Mouse (Mus musculus) neural tube, embryonic 13.5 days (tissue): ENCODE measurements around the gene Podnl1. TPM values are rescaled to one million over a fixed set of nuclear protein-coding genes. Genes with fewer than 3 reads are reported as not detected.
A peak's percentile ranks its signal among the peaks of the same experiment; 100 is the strongest.

Experiments
- ATAC-seq: fragments of 200-750 bp; cut with Nextera tagmentation; 2 replicates; pipeline ENCODE4 v1.8.0; 2017; ENCODE audit warnings: low read depth, mild to moderate bottlenecking, moderate TSS enrichment, moderate library complexity
- H3K27ac ChIP-seq: fragments of 300-500 bp; sonication (generic); replicated peaks from 2 replicates; pipeline ENCODE4 v1.5.1; 2015; ENCODE audit warnings: moderate library complexity, mild to moderate bottlenecking, inconsistent platforms
- H3K27me3 ChIP-seq: fragments of 300-500 bp; sonication (generic); 2 replicates; pipeline ENCODE4 v1.6.1; 2015; ENCODE audit warnings: mild to moderate bottlenecking, inconsistent platforms
- H3K36me3 ChIP-seq: fragments of 300-500 bp; sonication (generic); 2 replicates; pipeline ENCODE4 v1.6.1; 2015; ENCODE audit warnings: mild to moderate bottlenecking, inconsistent platforms
- H3K4me1 ChIP-seq: fragments of 300-500 bp; sonication (generic); replicated peaks from 2 replicates; pipeline ENCODE4 v1.6.1; 2015; ENCODE audit warnings: inconsistent platforms
- H3K4me2 ChIP-seq: fragments of 300-500 bp; sonication (generic); 2 replicates; pipeline ENCODE4 v1.6.1; 2015; ENCODE audit warnings: inconsistent platforms, mild to moderate bottlenecking, moderate library complexity
- H3K4me3 ChIP-seq: fragments of 300-500 bp; sonication (generic); 2 replicates; pipeline ENCODE4 v1.5.1; 2015; ENCODE audit warnings: mild to moderate bottlenecking, inconsistent platforms
- H3K9ac ChIP-seq: fragments of 300-500 bp; sonication (generic); 2 replicates; pipeline ENCODE4 v1.6.1; 2015; ENCODE audit warnings: moderate library complexity, mild to moderate bottlenecking, inconsistent platforms
- H3K9me3 ChIP-seq: fragments of 300-500 bp; sonication (generic); 2 replicates; pipeline ENCODE4 v1.6.1; 2016; ENCODE audit warnings: inconsistent platforms
- WGBS: fragments of 180-500 bp; shearing (Covaris S2); methylation state at CpG from one replicate; pipeline ENCODE4 v1.1.7; 2015; 5-methylcytosine and 5-hydroxymethylcytosine counted together
- polyA plus RNA-seq: library from polyadenylated mRNA; unstranded; fragments of >200 nt; fragmentation: Nextera tagmentation; extraction: Ambion mirVana; gene quantifications from 2 replicates; pipeline ENCODE4 v1.2.1, GENCODE M21; 2015

Podnl1 gene
- polyA plus RNA-seq, 1 experiment from 2014 or later, result 0.36 TPM

GRCm38 (mm10) chr8:84130806-84131205 lies 5.0 kb downstream of the Podnl1 start:
- H3K27me3 ChIP-seq, result 0 out of 2 replicates have a peak, but pooled peaks cover 3% of the 10 kb centered on the region
- peak; percentile 17; the same call in 1 of the 2 replicates for ATAC-seq
- H3K4me3 ChIP-seq, result no peak overlapping the region
- H3K36me3 ChIP-seq, result peaks cover 47% of the 10 kb centered on the region
- WGBS, result 47% methylated on average over 30 of the region's 30 CpGs
- no peak overlapping the region for H3K4me2 ChIP-seq
- no peaks in the 10 kb centered on the region for H3K4me1 ChIP-seq
- no peak overlapping the region for H3K9ac ChIP-seq
- no peaks in the 10 kb centered on the region for H3K9me3 ChIP-seq
- H3K27ac ChIP-seq, result no peak overlapping the region

DNA sequence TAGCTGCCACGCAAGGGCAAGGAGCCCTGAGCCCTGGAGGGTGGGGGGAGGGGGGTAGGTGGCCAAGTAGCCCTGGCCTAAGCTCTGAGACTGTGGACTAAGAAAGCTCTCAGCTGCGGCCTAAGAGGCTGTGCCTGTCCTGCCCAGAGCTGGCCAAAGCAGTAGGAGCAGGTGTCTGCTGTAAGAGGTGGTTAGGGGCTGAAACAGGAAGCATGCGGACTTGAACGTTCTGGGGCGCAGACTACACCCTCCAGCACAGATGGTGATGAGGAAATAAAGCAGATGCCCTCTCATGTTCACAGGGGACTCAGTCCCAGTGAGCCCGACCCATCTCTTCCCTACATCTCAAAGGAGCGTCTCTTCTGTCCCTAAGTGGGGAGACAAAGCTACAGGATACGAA lies 6.4 kb downstream of the Podnl1 start:
- Histone ChIP-seq H3K27me3 (0 out of 2 replicates have a peak, but pooled peaks cover 3% of the 10 kb centered on the region), H3K27ac (no peak overlapping the region), H3K4me3 (no peak overlapping the region), H3K9ac (no peak overlapping the region), H3K36me3 (peaks cover 61% of the 10 kb centered on the region), H3K4me2 (no peak overlapping the region), H3K9me3 (no peaks in the 10 kb centered on the region), H3K4me1 (no peaks in the 10 kb centered on the region)
- ATAC-seq, result no peak
- WGBS, result 88% methylated on average over 8 of the region's 8 CpGs

GRCm38 (mm10) chr8:84137848-84138247 lies 12.1 kb downstream of the Podnl1 start:
- Histone ChIP-seq H3K27ac (no peak overlapping the region), H3K4me2 (no peak overlapping the region), H3K27me3 (no peaks in the 10 kb centered on the region), H3K9me3 (no peaks in the 10 kb centered on the region), H3K4me1 (no peaks in the 10 kb centered on the region), H3K36me3 (peaks cover 99% of the 10 kb centered on the region), H3K4me3 (no peak overlapping the region), H3K9ac (no peak overlapping the region)
- ATAC-seq, result no peak
- WGBS, result 90% methylated on average over 3 of the region's 3 CpGs

DNA sequence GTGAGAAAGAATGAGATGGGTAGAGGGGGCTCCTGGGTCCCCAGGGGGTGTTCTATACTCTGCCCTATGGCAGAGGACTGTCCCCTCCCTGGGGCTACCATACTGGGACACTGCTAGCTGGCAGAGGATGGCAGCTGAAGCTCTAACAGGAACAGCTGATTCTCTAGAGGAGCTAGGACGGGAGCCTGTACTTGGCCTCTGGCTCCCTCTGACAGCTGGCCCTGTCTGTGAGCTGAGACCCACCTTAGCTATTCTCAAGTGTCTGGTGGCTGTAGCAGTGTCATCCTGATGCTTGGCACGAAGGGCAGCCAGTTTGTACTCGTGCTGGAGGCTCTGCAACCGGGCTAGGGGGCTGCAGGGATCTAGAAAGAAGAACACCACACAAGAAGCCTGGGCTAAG lies 15.0 kb downstream of the Podnl1 start:
- Histone ChIP-seq H3K9ac (no peak overlapping the region), H3K27me3 (no peaks in the 10 kb centered on the region), H3K4me3 (no peak overlapping the region), H3K9me3 (no peaks in the 10 kb centered on the region), H3K27ac (no peak overlapping the region), H3K4me1 (peaks cover 4% of the 10 kb centered on the region; the same call in 1 of the 2 replicates), H3K4me2 (no peak overlapping the region), H3K36me3 (peaks cover 91% of the 10 kb centered on the region)
- ATAC-seq, result no peak
- WGBS, result 90% methylated on average over 4 of the region's 4 CpGs

GRCm38 (mm10) chr8:84144636-84145245 lies 19.0 kb downstream of the Podnl1 start:
- no peaks in the 10 kb centered on the region for H3K9me3 ChIP-seq
- H3K27me3 ChIP-seq, result no peaks in the 10 kb centered on the region
- ATAC-seq, result no peak
- 95% methylated on average over 8 of the region's 8 CpGs for WGBS
- no peak overlapping the region for H3K27ac ChIP-seq
- H3K4me2 ChIP-seq, result no peak overlapping the region
- peaks cover 28% of the 10 kb centered on the region for H3K4me1 ChIP-seq
- H3K9ac ChIP-seq, result no peak overlapping the region
- H3K36me3 ChIP-seq, result peaks cover 52% of the 10 kb centered on the region
- no peak overlapping the region for H3K4me3 ChIP-seq

DNA sequence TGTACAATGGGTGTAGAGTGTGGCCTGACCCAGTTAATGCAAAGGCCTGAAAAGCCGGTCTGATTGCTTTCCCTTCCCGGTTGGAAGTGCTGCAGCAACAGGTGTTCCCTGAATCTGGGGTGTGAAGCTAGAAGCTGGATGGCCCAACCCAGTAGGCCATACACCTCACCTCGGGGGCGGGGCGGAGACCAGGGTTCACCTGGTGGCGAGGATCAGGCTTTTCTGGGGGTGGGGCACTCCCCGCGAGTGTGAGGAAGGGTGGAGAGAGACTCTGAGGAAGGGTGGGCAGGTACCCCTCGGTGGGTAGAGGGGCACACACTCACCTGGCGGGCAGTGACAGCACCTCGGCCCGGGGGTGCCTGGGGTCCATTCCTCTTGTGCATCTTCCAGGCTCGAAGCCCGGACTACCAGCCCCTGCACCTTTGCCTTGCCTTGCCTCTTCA lies 21.6 kb downstream of the Podnl1 start:
- WGBS, result 10% methylated on average over 14 of the region's 14 CpGs
- Histone ChIP-seq H3K27ac (no peak overlapping the region), H3K4me2 (peak overlapping the region; percentile 84), H3K27me3 (no peaks in the 10 kb centered on the region), H3K9me3 (no peaks in the 10 kb centered on the region), H3K4me3 (peak overlapping the region; percentile 73), H3K9ac (peak overlapping the region; percentile 91), H3K36me3 (peaks cover 32% of the 10 kb centered on the region), H3K4me1 (peaks cover 28% of the 10 kb centered on the region)
- peak; percentile 74 for ATAC-seq

- peaks cover 26% of the 10 kb centered on the region for H3K36me3 ChIP-seq
- peak within 1 kb of the TSS; percentile 84 for H3K4me2 ChIP-seq
- ATAC-seq, result peak; percentile 95
- no peak within 1 kb of the TSS for H3K27ac ChIP-seq
- 16% methylated on average over 49 of the region's 49 CpGs for WGBS
- peaks cover 28% of the 10 kb centered on the region for H3K4me1 ChIP-seq
- H3K4me3 ChIP-seq, result peak within 1 kb of the TSS; percentile 73
- H3K27me3 ChIP-seq, result no peaks in the 10 kb centered on the region
- H3K9me3 ChIP-seq, result no peaks in the 10 kb centered on the region
- peak within 1 kb of the TSS; percentile 91 for H3K9ac ChIP-seq
Observed at GRCm38 (mm10) chr8:84147769-84148530, 22.2 kb downstream of the Podnl1 start, which contains the start of the genes Cc2d1a and 4930432K21Rik. TSS of gene Cc2d1a (minus strand) at chr8:84147936. TSS of gene 4930432K21Rik (plus strand) at chr8:84148025.

DNA sequence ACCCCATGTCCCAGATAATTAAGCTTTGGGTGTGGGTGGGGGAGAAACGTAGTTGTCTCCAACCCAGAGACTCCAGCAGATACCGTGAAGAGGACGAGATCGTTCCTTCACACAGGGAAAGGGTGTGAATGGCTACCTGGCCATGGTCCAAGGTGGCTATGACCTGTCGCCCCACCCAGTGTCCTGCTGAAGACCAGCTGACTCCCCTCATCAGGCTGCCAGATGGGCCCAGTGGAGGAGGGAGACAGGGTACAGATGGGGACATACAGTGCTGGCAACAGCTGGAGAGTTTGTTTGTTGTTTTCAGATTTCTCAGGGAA lies 22.7 kb downstream of the Podnl1 start:
- peak overlapping the region; percentile 73 for H3K4me3 ChIP-seq
- 86% methylated on average over 5 of the region's 5 CpGs for WGBS
- H3K4me1 ChIP-seq, result peaks cover 28% of the 10 kb centered on the region
- peak overlapping the region; percentile 84 for H3K4me2 ChIP-seq
- no peak overlapping the region for H3K27ac ChIP-seq
- H3K9ac ChIP-seq, result peak overlapping the region; percentile 91; the same call in 1 of the 2 replicates
- ATAC-seq, result peak; percentile 24; the same call in 1 of the 2 replicates
- H3K27me3 ChIP-seq, result no peaks in the 10 kb centered on the region
- no peaks in the 10 kb centered on the region for H3K9me3 ChIP-seq
- H3K36me3 ChIP-seq, result peaks cover 20% of the 10 kb centered on the region

GRCm38 (mm10) chr8:84149181-84149580 lies 23.4 kb downstream of the Podnl1 start:
- Histone ChIP-seq H3K9me3 (no peaks in the 10 kb centered on the region), H3K27ac (no peak overlapping the region), H3K27me3 (no peaks in the 10 kb centered on the region), H3K4me1 (peaks cover 28% of the 10 kb centered on the region), H3K36me3 (peaks cover 13% of the 10 kb centered on the region), H3K4me3 (no peak overlapping the region), H3K4me2 (no peak overlapping the region), H3K9ac (no peak overlapping the region)
- 81% methylated on average over 3 of the region's 3 CpGs for WGBS
- ATAC-seq, result no peak

- no peaks in the 10 kb centered on the region for H3K9me3 ChIP-seq
- no peaks in the 10 kb centered on the region for H3K27me3 ChIP-seq
- H3K36me3 ChIP-seq, result peaks cover 37% of the 10 kb centered on the region
- 95% methylated on average over 4 of the region's 4 CpGs for WGBS
- no peaks in the 10 kb centered on the region for H3K4me1 ChIP-seq
- ATAC-seq, result no peak
- no peak overlapping the region for H3K4me3 ChIP-seq
- no peak overlapping the region for H3K9ac ChIP-seq
- H3K4me2 ChIP-seq, result no peak overlapping the region
- H3K27ac ChIP-seq, result no peak overlapping the region
Observed at GRCm38 (mm10) chr8:84157620-84158019, 31.8 kb downstream of the Podnl1 start.

GRCm38 (mm10) chr8:84167696-84168095 lies 41.9 kb downstream of the Podnl1 start:
- Histone ChIP-seq H3K4me3 (no peak overlapping the region), H3K27ac (no peak overlapping the region), H3K4me2 (no peak overlapping the region), H3K9me3 (no peaks in the 10 kb centered on the region), H3K36me3 (peaks cover 23% of the 10 kb centered on the region), H3K4me1 (no peaks in the 10 kb centered on the region), H3K9ac (no peak overlapping the region), H3K27me3 (no peaks in the 10 kb centered on the region)
- WGBS, result 92% methylated on average over 2 of the region's 2 CpGs
- no peak for ATAC-seq

DNA sequence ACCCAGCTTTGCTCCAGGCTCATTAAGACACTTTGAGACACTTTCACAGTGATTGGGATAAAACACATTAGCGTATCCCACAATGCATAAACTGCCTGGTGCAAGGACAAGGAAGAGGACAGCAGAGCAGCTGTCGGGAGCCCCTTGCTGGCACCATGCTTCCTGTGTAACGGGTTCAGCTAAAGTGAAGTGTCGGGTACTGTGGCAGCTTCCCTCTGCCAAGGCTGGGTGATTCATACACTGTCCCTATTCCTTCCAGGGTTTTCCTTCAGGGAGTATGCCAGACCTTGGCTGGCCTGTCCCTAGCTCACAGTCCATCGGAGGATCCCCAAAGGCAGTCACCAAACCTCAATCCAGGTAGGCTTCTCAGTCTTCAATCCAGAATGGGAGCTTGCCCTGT lies 44.3 kb downstream of the Podnl1 start:
- 88% methylated on average over 5 of the region's 5 CpGs for WGBS
- Histone ChIP-seq H3K9ac (no peak overlapping the region), H3K9me3 (no peaks in the 10 kb centered on the region), H3K36me3 (peaks cover 47% of the 10 kb centered on the region), H3K4me3 (no peak overlapping the region), H3K4me2 (no peak overlapping the region), H3K27me3 (no peaks in the 10 kb centered on the region), H3K4me1 (no peaks in the 10 kb centered on the region), H3K27ac (no peak overlapping the region)
- no peak for ATAC-seq
